Mouse (Mus musculus): ENCODE measurements at regions not wholly inside any gene's neighbourhood (a gene's known extent, or its start where the extent isn't known, plus 50 kb on each side); places are given as distances from the start of the nearest gene placed in this dataset.

- H3K36me3 ChIP-seq (ENCODE audit: control insufficient read depth, insufficient read depth, low read length, poor library complexity, severe bottlenecking), result no peaks in the 10 kb centered on the region
- TF ChIP-seq ZNF384 (IDR thresholded peaks at IDR 0.05; ENCODE audit: low read depth, low read length) (no peak), CHD2 (IDR thresholded peaks at IDR 0.05; ENCODE audit: low read depth, low read length) (no peak), HCFC1 (IDR thresholded peaks at IDR 0.05; ENCODE audit: borderline replicate concordance, insufficient read depth, low read length) (no peak), MAFK (IDR thresholded peaks at IDR 0.05; ENCODE audit: insufficient read depth, low read depth, low read length) (no peak), ZC3H11A (IDR thresholded peaks at IDR 0.05; ENCODE audit: borderline replicate concordance, low read depth, low read length) (no peak)
- H3K4me1 ChIP-seq (ENCODE audit: control insufficient read depth in 2 of 2, insufficient read depth in 2 of 2, low read length in 2 of 2, poor library complexity in 1 of 2), result peaks cover 13 to 17% of the 10 kb centered on the region in 2 experiments
- H3K27ac ChIP-seq (ENCODE audit: insufficient read depth, low read depth, low read length, poor library complexity, severe bottlenecking), result no peak overlapping the region
- DNase-seq (ENCODE audit: low read depth, low spot score), result no peak
- H3K9ac ChIP-seq (ENCODE audit: insufficient read depth, low read depth, low read length, poor library complexity, severe bottlenecking), result no peak overlapping the region
- no peak overlapping the region for H3K4me3 ChIP-seq (ENCODE audit: insufficient read depth in 1 of 2, low read depth in 1 of 2, low read length in 2 of 2, poor library complexity in 1 of 2, severe bottlenecking in 1 of 2)
- in situ Hi-C loops (cut with MboI; ENCODE audit: low sequenced_read_pairs in 2 of 2, unreplicated experiment in 2 of 2), result no loop called here
- H3K9me3 ChIP-seq (ENCODE audit: control insufficient read depth, insufficient read depth, low read depth, low read length), result no peaks in the 10 kb centered on the region
Observed at GRCm38 (mm10) chr4:119044836-119045235, 63.7 kb upstream of the Slc2a1 start.

GRCm38 (mm10) chr4:119050867-119051353, 57.6 kb upstream of the Slc2a1 start:
- Histone ChIP-seq H3K4me1 (ENCODE audit: control insufficient read depth in 2 of 2, insufficient read depth in 2 of 2, low read length in 2 of 2, poor library complexity in 1 of 2) (peaks cover 4 to 14% of the 10 kb centered on the region in 2 experiments), H3K9ac (ENCODE audit: insufficient read depth, low read depth, low read length, poor library complexity, severe bottlenecking) (no peak overlapping the region), H3K36me3 (ENCODE audit: control insufficient read depth, insufficient read depth, low read length, poor library complexity, severe bottlenecking) (no peaks in the 10 kb centered on the region), H3K9me3 (ENCODE audit: control insufficient read depth, insufficient read depth, low read depth, low read length) (no peaks in the 10 kb centered on the region), H3K4me3 (ENCODE audit: insufficient read depth in 1 of 2, low read depth in 1 of 2, low read length in 2 of 2, poor library complexity in 1 of 2, severe bottlenecking in 1 of 2) (no peak overlapping the region), H3K27ac (ENCODE audit: insufficient read depth, low read depth, low read length, poor library complexity, severe bottlenecking) (no peak overlapping the region; the same call in 1 of the 2 replicates)
- no peak for DNase-seq (ENCODE audit: low read depth, low spot score)
- TF ChIP-seq ZC3H11A (IDR thresholded peaks at IDR 0.05; ENCODE audit: borderline replicate concordance, low read depth, low read length) (no peak), ZNF384 (IDR thresholded peaks at IDR 0.05; ENCODE audit: low read depth, low read length) (no peak), HCFC1 (IDR thresholded peaks at IDR 0.05; ENCODE audit: borderline replicate concordance, insufficient read depth, low read length) (no peak), MAFK (IDR thresholded peaks at IDR 0.05; ENCODE audit: insufficient read depth, low read depth, low read length) (no peak)
- in situ Hi-C loops (cut with MboI; ENCODE audit: low sequenced_read_pairs in 2 of 2, unreplicated experiment in 2 of 2), result no loop called here

GRCm38 (mm10) chr4:119052537-119052936, 56.0 kb upstream of the Slc2a1 start:
- TF ChIP-seq MAFK (IDR thresholded peaks at IDR 0.05; ENCODE audit: insufficient read depth, low read depth, low read length), result no peak
- TF ChIP-seq ZC3H11A (IDR thresholded peaks at IDR 0.05; ENCODE audit: borderline replicate concordance, low read depth, low read length), result no peak
- H3K4me1 ChIP-seq (ENCODE audit: control insufficient read depth in 2 of 2, insufficient read depth in 2 of 2, low read length in 2 of 2, poor library complexity in 1 of 2), result peaks cover 3 to 14% of the 10 kb centered on the region in 2 experiments
- H3K4me3 ChIP-seq (ENCODE audit: insufficient read depth in 1 of 2, low read depth in 1 of 2, low read length in 2 of 2, poor library complexity in 1 of 2, severe bottlenecking in 1 of 2), result no peak overlapping the region
- H3K9me3 ChIP-seq (ENCODE audit: control insufficient read depth, insufficient read depth, low read depth, low read length), result no peaks in the 10 kb centered on the region
- in situ Hi-C loops (cut with MboI; ENCODE audit: low sequenced_read_pairs in 2 of 2, unreplicated experiment in 2 of 2), result no loop called here
- H3K36me3 ChIP-seq (ENCODE audit: control insufficient read depth, insufficient read depth, low read length, poor library complexity, severe bottlenecking), result no peaks in the 10 kb centered on the region
- H3K27ac ChIP-seq (ENCODE audit: insufficient read depth, low read depth, low read length, poor library complexity, severe bottlenecking), result no peak overlapping the region
- no peak overlapping the region for H3K9ac ChIP-seq (ENCODE audit: insufficient read depth, low read depth, low read length, poor library complexity, severe bottlenecking)
- no peak for DNase-seq (ENCODE audit: low read depth, low spot score)

DNA sequence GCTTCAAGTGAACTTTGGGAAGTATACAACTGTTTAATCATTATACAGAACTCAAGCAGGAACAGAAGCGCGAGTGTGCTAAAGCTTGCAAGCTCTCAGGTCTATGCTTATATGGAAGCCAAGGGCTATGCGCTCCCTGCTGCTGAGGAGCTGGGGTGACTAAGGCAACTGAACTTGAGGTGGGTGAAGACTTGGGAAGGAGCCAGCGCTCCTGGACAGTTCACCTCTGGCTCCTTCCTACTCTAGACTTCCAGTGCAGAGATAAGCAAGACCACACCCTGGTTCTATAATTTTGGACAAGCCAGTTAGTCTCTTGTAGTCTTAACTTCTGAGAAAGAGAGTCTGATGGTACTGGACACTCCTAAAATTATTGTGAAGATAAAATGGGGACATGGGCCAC, 55.3 kb upstream of the Slc2a1 start:
- Histone ChIP-seq H3K9me3 (ENCODE audit: control insufficient read depth, insufficient read depth, low read depth, low read length) (no peaks in the 10 kb centered on the region), H3K4me3 (ENCODE audit: insufficient read depth in 1 of 2, low read depth in 1 of 2, low read length in 2 of 2, poor library complexity in 1 of 2, severe bottlenecking in 1 of 2) (no peak overlapping the region), H3K4me1 (ENCODE audit: control insufficient read depth in 2 of 2, insufficient read depth in 2 of 2, low read length in 2 of 2, poor library complexity in 1 of 2) (peaks cover 3 to 14% of the 10 kb centered on the region in 2 experiments), H3K27ac (ENCODE audit: insufficient read depth, low read depth, low read length, poor library complexity, severe bottlenecking) (no peak overlapping the region), H3K36me3 (ENCODE audit: control insufficient read depth, insufficient read depth, low read length, poor library complexity, severe bottlenecking) (no peaks in the 10 kb centered on the region), H3K9ac (ENCODE audit: insufficient read depth, low read depth, low read length, poor library complexity, severe bottlenecking) (no peak overlapping the region)
- TF ChIP-seq ZC3H11A (IDR thresholded peaks at IDR 0.05; ENCODE audit: borderline replicate concordance, low read depth, low read length) (no peak), HCFC1 (IDR thresholded peaks at IDR 0.05; ENCODE audit: borderline replicate concordance, insufficient read depth, low read length) (no peak), MAFK (IDR thresholded peaks at IDR 0.05; ENCODE audit: insufficient read depth, low read depth, low read length) (no peak), CHD2 (IDR thresholded peaks at IDR 0.05; ENCODE audit: low read depth, low read length) (no peak), ZNF384 (IDR thresholded peaks at IDR 0.05; ENCODE audit: low read depth, low read length) (no peak)
- DNase-seq (ENCODE audit: low read depth, low spot score), result no peak
- in situ Hi-C loops (cut with MboI; ENCODE audit: low sequenced_read_pairs in 2 of 2, unreplicated experiment in 2 of 2), result no loop called here

DNA sequence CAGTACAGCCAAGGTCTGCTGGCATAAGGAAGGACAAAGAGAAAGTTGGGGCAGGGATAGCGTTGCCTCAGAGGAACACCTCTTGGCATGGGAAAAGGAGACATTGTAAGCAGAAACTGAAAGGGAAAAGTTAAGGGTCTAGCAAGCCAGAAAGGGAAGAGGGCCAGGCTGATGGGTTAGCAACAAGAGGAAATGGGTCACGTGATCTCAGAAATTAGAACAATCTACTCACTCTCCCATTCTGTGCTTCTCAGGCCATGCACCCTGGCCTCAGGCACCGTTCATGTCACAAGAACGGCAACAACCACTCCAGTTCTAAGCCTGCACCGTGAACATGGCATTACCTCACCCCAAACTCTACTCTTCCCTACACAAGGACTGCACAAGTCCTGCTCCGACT, 54.8 kb upstream of the Slc2a1 start:
- H3K36me3 ChIP-seq (ENCODE audit: control insufficient read depth, insufficient read depth, low read length, poor library complexity, severe bottlenecking), result no peaks in the 10 kb centered on the region
- H3K9me3 ChIP-seq (ENCODE audit: control insufficient read depth, insufficient read depth, low read depth, low read length), result no peaks in the 10 kb centered on the region
- no peak overlapping the region for H3K27ac ChIP-seq (ENCODE audit: insufficient read depth, low read depth, low read length, poor library complexity, severe bottlenecking)
- no peak overlapping the region for H3K9ac ChIP-seq (ENCODE audit: insufficient read depth, low read depth, low read length, poor library complexity, severe bottlenecking)
- in situ Hi-C loops (cut with MboI; ENCODE audit: low sequenced_read_pairs in 2 of 2, unreplicated experiment in 2 of 2), result no loop called here
- no peak overlapping the region for H3K4me3 ChIP-seq (ENCODE audit: insufficient read depth in 1 of 2, low read depth in 1 of 2, low read length in 2 of 2, poor library complexity in 1 of 2, severe bottlenecking in 1 of 2)
- peaks cover 3 to 14% of the 10 kb centered on the region in 2 experiments for H3K4me1 ChIP-seq (ENCODE audit: control insufficient read depth in 2 of 2, insufficient read depth in 2 of 2, low read length in 2 of 2, poor library complexity in 1 of 2)
- TF ChIP-seq ZNF384 (IDR thresholded peaks at IDR 0.05; ENCODE audit: low read depth, low read length), result no peak
- no peak for TF ChIP-seq CHD2 (IDR thresholded peaks at IDR 0.05; ENCODE audit: low read depth, low read length)
- TF ChIP-seq MAFK (IDR thresholded peaks at IDR 0.05; ENCODE audit: insufficient read depth, low read depth, low read length), result no peak
- TF ChIP-seq HCFC1 (IDR thresholded peaks at IDR 0.05; ENCODE audit: borderline replicate concordance, insufficient read depth, low read length), result no peak
- TF ChIP-seq ZC3H11A (IDR thresholded peaks at IDR 0.05; ENCODE audit: borderline replicate concordance, low read depth, low read length), result no peak
- no peak for DNase-seq (ENCODE audit: low read depth, low spot score)

All from ES-E14 (cell line).